Mouse (Mus musculus): Measurements from ENCODE around the gene Ulk3. TPM values are rescaled to one million over a fixed set of nuclear protein-coding genes. Genes with fewer than 3 reads are reported as not detected.

Ulk3 gene
- total RNA-seq, 2 experiments from 2014 or later: 24.0 to 32.2 TPM

GRCm38 (mm10) chr9:57613975-57614374, 24.7 kb downstream of the Ulk3 start:
- no peak for DNase-seq (ENCODE audit: low spot score in 2 of 2)

GRCm38 (mm10) chr9:57614786-57615185, 25.5 kb downstream of the Ulk3 start:
- no peak for DNase-seq (ENCODE audit: low spot score in 2 of 2)

GRCm38 (mm10) chr9:57617556-57618169, 28.4 kb downstream of the Ulk3 start:
- no peak for DNase-seq (ENCODE audit: low spot score in 2 of 2)

DNA sequence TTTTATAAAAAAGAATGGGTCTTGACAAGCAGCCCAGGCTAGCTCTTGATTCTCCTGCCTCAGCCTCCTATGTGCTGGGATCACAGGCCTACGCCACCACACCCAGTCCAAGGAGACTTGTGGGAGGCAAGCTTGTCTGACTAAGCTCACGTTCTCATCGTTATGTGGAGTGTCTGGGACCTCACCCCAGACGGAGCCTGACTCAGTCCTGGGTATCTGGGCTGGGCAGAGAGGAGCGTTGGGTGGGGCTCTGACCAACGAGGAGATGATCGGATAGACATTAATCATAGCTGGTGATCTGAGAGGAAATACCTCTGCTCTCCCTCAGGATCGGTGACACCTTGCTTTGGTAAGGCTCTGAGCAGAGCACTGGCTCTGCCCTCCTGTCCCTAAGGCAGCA, 29.6 kb downstream of the Ulk3 start:
- DNase-seq (ENCODE audit: low spot score in 2 of 2): no peak

GRCm38 (mm10) chr9:57620674-57621073, 31.4 kb downstream of the Ulk3 start, which contains the start of gene Lman1l:
TSS of gene Lman1l (minus strand) at chr9:57620774.
- no peak for DNase-seq (ENCODE audit: low spot score in 2 of 2)

GRCm38 (mm10) chr9:57624295-57624694, 35.0 kb downstream of the Ulk3 start:
- no peak for DNase-seq (ENCODE audit: low spot score in 2 of 2)

GRCm38 (mm10) chr9:57625674-57626500, 36.6 kb downstream of the Ulk3 start:
- DNase-seq (ENCODE audit: low spot score in 2 of 2): no peak

DNA sequence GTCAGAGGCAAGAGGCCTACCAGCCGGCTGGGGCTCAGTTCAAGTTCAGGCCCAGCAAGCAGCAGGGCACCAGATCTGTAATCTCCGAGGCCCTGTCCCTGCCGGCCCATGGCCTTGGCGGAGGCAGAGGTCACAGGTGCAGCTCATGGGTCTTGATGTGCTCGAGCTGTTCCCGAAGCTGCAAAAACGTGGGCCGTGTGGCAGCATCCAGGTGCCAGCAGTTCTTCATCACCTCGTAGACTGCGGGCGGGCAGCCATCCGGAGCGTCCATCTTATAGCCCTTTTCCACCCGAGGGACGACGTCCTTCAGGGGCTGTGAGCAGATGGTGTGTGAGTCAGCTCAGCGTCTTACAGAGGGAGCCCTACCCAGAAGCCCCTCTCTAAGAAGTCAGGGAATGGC, 37.9 kb downstream of the Ulk3 start:
- DNase-seq (ENCODE audit: low spot score in 2 of 2): no peak

GRCm38 (mm10) chr9:57627892-57628291, 38.6 kb downstream of the Ulk3 start:
- DNase-seq (ENCODE audit: low spot score in 2 of 2): no peak

DNA sequence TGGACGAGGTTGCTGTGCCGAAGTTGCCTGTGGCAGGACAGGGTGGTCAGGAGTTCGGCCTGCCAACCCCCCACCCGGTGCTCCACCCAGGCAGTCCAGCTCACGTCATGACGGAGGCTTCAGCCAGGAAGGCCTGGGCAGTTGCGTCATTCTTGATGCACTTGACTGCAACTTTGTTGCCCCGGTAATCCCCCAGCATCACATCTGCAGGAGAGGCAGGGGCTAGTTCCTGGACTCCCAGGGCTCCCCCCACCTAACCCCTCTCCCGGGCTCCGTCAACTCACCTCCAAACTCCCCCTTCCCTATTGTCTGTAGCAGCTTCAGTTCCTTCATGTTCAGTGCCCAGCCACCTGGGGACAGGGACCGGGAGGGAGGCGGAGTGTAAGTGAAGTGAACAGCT, 39.5 kb downstream of the Ulk3 start:
- DNase-seq (ENCODE audit: low spot score in 2 of 2): no peak

GRCm38 (mm10) chr9:57629118-57629874, 40.0 kb downstream of the Ulk3 start:
- peak; percentile 58 to 79 for DNase-seq (ENCODE audit: low spot score in 2 of 2)

- peak; percentile 57 to 70 for DNase-seq (ENCODE audit: low spot score in 2 of 2)
These were observed 44.3 kb downstream of the Ulk3 start for GRCm38 (mm10) chr9:57633481-57634024.

DNA sequence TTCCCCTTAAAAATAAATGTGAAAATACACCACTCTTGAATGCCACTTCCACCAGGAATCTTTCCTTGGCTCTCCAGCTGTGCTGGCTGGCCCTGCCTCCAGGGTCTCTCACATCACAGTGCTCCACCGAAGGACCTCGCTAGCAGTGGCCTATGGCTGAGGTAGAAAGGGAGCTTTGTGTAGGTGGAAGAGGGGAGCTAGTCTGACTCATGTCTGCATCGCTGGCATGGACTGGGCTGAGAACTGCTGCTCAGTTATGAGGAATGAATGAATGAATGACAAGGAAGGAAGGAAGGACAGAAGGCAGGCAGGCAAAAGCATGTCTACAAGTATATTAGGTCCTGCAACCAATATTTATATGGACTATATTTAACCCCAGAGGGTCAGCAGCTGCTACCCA, 48.0 kb downstream of the Ulk3 start:
- DNase-seq (ENCODE audit: low spot score in 2 of 2): no peak

DNA sequence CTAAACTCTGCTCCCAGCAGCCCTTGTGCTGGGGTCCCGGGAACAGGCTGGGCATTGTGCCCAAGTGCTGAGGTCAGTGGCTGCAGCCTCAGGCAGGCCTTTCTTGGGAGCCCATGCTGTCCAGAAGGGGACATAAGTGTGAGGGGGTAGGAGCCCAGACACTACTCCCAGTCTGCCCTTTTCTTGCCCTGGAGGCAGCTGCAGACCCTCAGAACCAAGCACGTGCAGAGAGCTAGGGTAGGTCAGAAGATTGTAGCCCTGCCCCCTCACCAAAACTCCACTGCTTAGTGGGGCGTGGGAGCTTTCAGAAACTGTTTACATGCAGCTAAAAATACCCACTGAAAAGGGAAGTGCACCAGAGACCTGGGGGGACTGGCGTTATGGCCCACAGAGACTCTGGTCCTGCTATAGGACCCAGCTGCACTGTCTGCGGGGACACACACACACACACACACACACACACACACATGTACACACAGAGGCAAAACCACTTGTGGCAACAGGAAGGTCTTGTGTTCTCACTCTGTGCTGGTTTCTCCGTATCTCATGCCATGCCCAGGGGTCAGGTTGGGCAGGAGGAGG, 48.6 kb downstream of the Ulk3 start:
- peak in 1 of 2 experiments; percentile 36 for DNase-seq (ENCODE audit: low spot score in 2 of 2)

DNA sequence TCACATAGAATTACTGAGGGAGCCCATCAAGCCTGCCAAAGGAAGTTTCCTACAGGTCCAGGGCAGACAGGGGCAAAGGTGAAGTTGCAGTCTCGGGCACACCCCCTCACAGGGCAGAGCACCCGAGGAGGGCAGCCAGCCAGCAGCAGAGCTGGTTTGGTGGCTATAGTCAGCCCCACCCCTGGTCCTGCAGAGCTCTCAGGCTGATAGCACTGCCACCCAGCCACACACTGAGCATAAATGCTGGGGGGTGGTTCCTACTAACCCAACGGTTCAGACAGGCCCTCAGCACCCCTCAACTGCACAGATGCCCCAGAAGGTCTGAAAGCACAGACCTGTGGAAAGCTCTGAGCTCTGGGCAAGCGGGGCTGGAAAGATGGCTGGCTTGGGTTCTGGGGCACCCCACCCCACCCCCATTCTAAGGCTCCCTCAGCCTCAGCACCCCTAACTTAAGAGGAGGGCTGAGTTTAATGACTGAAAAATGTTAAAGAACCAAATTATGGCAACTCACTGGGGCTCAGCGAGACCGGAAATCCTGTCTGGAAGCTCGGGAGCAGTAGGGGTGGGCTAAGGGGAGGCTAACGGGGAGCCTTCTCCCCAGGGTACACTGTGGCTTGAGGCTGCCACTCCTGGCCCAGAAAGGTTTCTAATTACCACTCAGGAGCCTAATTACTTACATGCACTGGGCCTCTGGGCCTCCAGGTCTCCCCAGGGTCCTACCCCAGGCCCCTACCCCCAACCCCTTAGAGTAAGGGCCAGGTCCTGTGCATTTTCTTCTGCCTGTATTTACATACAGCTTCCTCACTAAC, 49.6 kb downstream of the Ulk3 start:
- no peak for DNase-seq (ENCODE audit: low spot score in 2 of 2)

- no peak for DNase-seq (ENCODE audit: low spot score in 2 of 2)
These were observed 50.5 kb downstream of the Ulk3 start for GRCm38 (mm10) chr9:57639661-57640328.

DNA sequence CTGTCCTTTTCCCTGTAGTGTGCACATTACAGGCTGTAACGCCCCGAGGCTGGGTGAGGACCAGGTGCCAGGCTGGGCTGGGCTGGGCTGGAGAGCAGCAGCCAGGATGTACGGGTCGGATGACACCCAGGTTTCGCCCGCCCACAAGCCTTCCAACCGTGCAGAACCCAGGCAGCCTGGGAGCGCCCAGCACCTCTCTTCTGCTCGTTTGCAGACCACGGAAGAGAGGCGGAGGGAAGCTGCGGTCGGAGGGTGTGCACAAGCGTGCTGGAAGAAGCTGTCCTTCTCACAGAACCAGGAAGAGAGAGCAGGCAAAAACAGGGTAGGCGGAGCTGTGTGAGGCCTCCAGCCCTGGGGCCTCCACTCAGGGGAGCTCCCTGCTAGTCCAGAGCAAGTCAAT, 51.1 kb downstream of the Ulk3 start:
- no peak for DNase-seq (ENCODE audit: low spot score in 2 of 2)

DNA sequence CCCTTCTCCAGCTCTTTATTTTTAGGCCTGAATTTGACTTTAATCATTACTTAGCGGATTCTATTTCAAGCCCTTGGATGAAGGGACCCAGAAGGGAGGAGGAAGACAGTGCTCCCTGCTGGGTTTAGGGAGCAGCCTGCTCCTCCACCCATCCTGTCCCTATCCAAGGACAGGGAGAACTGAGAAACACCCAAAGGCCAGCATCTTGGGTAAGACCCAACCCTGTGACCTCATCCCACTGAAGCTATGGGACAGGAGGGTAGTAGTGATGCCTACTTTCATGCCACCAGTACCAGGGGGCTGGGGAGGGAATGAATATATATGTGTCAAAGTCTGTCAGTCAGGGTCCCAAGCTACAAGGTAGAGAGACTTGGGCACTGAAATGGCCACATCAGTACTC, 51.8 kb downstream of the Ulk3 start:
- DNase-seq (ENCODE audit: low spot score in 2 of 2): no peak

DNA sequence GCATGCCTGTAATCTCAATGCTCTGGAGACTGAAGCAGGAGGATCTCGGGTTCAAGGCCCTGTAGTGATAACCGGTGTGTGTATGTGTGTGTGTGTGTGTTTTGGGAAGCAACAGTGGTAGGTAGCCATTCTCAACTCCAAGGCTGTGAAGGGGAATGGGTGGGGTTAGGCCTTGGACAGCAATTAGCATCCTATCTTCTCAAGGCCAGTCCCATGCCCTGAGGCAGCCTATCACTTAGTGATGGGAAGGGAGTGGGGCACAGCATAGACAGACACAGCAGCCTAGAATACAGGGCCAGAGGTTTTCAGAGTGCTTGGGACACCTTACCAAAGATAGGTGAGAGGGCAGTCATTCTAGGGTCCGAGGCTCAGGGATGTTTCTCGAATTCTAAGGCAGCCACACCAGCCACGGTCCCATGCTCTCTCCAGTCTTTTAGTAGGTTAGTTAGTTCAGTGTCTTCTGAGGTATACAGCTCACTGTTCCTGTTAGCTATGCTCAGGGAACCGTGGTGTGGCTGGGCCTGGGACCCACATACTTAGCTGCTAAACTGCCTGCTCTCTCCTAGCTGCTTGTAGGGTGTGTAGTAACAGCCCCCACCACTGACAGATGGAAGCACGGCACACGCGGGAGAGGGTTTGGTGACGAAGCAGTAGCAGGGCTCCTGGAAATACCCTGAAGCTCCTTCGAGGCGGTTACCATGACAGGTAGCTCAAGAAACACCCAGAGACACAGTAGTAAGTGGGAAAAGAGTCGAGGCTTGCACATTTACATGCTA, 52.7 kb downstream of the Ulk3 start:
- DNase-seq (ENCODE audit: low spot score in 2 of 2): peak in 1 of 2 experiments; percentile 46

Data from layer of hippocampus, adult 18-20 months (tissue).